Mouse (Mus musculus): Measurements from ENCODE around the gene Ifngr1. TPM values are rescaled to one million over a fixed set of nuclear protein-coding genes. Genes with fewer than 3 reads are reported as not detected.
A peak's percentile ranks its signal among the peaks of the same experiment; 100 is the strongest.

Ifngr1 gene
- total RNA-seq, 2 experiments from 2014 or later: 18.7 to 20.1 TPM

DNA sequence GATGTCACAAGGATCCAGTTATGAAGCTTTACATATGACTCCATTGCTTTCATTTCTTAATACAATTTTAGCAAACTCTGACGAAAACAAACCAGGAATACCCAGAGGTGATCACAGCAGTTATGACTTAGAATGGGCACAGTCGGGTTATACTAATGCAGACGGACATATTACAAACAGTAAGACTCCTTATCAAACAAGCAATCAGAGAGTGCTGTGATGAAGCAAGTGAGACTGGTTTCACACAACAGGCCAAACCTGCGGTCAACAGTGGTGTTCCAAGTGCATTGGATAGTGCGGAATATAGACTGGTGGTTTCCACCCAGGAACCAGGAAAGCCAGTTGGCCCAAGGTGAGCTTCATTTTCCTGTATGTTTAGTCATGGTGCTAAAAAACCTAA, 47.1 kb downstream of the Ifngr1 start:
- no peak for DNase-seq (ENCODE audit: low spot score in 2 of 2)

GRCm38 (mm10) chr10:19639630-19640029, 47.9 kb downstream of the Ifngr1 start:
- no peak for DNase-seq (ENCODE audit: low spot score in 2 of 2)

GRCm38 (mm10) chr10:19645119-19645518, 53.4 kb downstream of the Ifngr1 start:
- DNase-seq (ENCODE audit: low spot score in 2 of 2): peak in 1 of 2 experiments; percentile 11

DNA sequence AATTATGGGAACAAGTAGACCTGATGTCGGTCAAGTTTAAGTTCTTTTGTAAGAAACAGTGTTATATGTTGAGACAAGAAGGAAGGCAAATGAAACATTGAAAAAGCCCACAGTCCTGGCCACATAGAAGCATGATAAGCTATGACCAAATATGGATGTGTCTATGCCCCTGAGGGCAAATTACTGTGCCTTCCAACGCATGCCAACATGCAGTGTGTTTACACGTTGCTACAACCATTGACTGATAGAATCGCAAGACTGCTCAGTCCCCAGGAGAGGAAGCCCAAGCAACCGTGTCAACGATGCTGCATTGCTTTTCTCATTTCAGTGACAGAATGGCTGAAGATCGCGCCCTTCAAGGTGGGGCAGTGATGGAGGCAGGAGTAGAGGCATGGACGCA, 65.7 kb downstream of the Ifngr1 start:
- no peak for DNase-seq (ENCODE audit: low spot score in 2 of 2)

Other genes with a start within 250 kb of the Ifngr1 start
- gene Olig3, start 235.4 kb upstream of the Ifngr1 start, total RNA-seq (2021): not detected
- not detected for gene Il22ra2, start 30.0 kb downstream of the Ifngr1 start, total RNA-seq (2021)
- gene Il20ra, start 120.6 kb downstream of the Ifngr1 start, total RNA-seq (2021): under 1 TPM; 0.15 to 0.20 TPM

Data from layer of hippocampus, adult 18-20 months (tissue).